Mouse (Mus musculus) embryonic facial prominence, embryonic 11.5 days (tissue): Measurements from ENCODE around the gene Kctd20. TPM values are rescaled to one million over a fixed set of nuclear protein-coding genes. Genes with fewer than 3 reads are reported as not detected.

ENCODE experiments used
- ATAC-seq: fragments of 200-750 bp; cut with Nextera tagmentation; replicated peaks from 2 replicates; pipeline ENCODE4 v1.8.0; 2017; ENCODE audit warnings: low read depth; ENCODE audit not compliant: insufficient number of reproducible peaks, low FRiP score, low TSS enrichment
- DNase-seq: peaks from one replicate; pipeline ENCODE4 v3.0.0-alpha.2; 2015; ENCODE audit warnings: low spot score
- H3K27ac ChIP-seq: fragments of 300-500 bp; sonication (generic); replicated peaks from 2 replicates; pipeline ENCODE4 v1.5.1; 2014; ENCODE audit warnings: mild to moderate bottlenecking, low read depth, low read length, control low read depth
- H3K27me3 ChIP-seq: fragments of 300-500 bp; sonication (generic); 2 replicates; pipeline ENCODE4 v1.6.1; 2014; ENCODE audit warnings: mild to moderate bottlenecking, low read length, moderate library complexity, mixed read lengths; ENCODE audit not compliant: control insufficient read depth, insufficient read depth
- H3K36me3 ChIP-seq: fragments of 300-500 bp; sonication (generic); replicated peaks from 2 replicates; pipeline ENCODE4 v1.6.1; 2014; ENCODE audit warnings: low read depth, mild to moderate bottlenecking, low read length, moderate library complexity, mixed read lengths; ENCODE audit not compliant: control insufficient read depth, insufficient read depth
- H3K4me1 ChIP-seq: fragments of 300-500 bp; sonication (generic); 2 replicates; pipeline ENCODE4 v1.6.1; 2014; ENCODE audit warnings: low read length, mixed read lengths; ENCODE audit not compliant: control insufficient read depth, insufficient read depth
- H3K4me2 ChIP-seq: fragments of 300-500 bp; sonication (generic); 2 replicates; pipeline ENCODE4 v1.6.1; 2014; ENCODE audit warnings: low read depth, mild to moderate bottlenecking, control low read depth, low read length, moderate library complexity
- H3K4me3 ChIP-seq: fragments of 300-500 bp; sonication (generic); 2 replicates; pipeline ENCODE4 v1.5.1; 2014; ENCODE audit warnings: low read depth, low read length, control low read depth
- H3K9ac ChIP-seq: fragments of 300-500 bp; sonication (generic); replicated peaks from 2 replicates; pipeline ENCODE4 v1.6.1; 2014; ENCODE audit warnings: mild to moderate bottlenecking, control low read depth, low read length
- H3K9me3 ChIP-seq: fragments of 300-500 bp; sonication (generic); replicated peaks from 2 replicates; pipeline ENCODE4 v1.6.1; 2016; ENCODE audit warnings: mild to moderate bottlenecking, low read length, inconsistent platforms, mixed read lengths; ENCODE audit not compliant: control insufficient read depth
- WGBS: fragments of 180-500 bp; shearing (Covaris S2); extraction: QIAGEN DNeasy Blood & Tissue Kit; methylation state at CpG from one replicate; pipeline ENCODE4 v1.1.7; 2014; 5-methylcytosine and 5-hydroxymethylcytosine counted together
- polyA plus RNA-seq: library from polyadenylated mRNA; unstranded; fragments of >200 nt; fragmentation: Nextera tagmentation; extraction: Ambion mirVana; gene quantifications from 2 replicates; pipeline ENCODE4 v1.2.1, GENCODE M21; 2014

The Kctd20 gene
- polyA plus RNA-seq, 1 experiment from 2014 or later: 109 TPM

DNA sequence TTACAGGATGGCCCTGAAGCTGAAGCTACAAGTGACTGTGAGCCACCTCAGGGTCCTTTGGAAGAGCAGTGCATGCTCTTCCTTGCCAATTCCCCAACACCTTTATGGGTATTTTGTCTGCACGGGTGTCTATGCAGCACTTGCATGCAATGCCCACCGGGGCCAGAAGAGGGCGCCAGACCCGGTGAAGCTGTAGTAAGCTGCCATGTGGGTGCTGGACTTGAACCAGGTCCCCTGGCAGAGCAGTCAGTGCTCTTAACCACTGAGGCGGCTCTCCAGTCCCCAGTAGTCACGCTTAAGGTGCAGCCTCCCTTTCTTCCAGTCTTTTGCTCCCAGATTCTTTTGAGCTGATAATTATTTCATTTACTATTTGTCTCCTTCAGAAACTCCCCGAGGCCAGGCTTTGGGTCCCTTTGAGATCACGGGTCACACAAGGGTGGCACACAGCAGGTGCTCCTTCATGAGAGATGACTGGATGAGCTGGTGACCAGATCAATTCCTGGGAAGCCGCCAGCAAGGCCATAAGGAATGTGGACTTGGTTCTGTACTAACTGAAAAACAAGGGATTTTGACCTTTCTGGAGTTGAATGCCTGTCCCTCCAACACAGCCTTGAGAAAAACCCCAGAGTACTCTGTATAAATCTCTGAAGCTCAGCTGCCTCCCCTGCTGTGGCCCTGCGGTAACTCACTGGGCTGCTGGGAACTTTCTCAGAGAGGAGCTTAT, 15.0 kb upstream of the Kctd20 start:
- no peak for ATAC-seq
- H3K4me2 ChIP-seq: no peak overlapping the region
- H3K4me1 ChIP-seq: no peaks in the 10 kb centered on the region
- H3K27me3 ChIP-seq: no peaks in the 10 kb centered on the region
- whole genome bisulfite sequencing: 79% methylated on average over 10 of the region's 10 CpGs
- no peaks in the 10 kb centered on the region for H3K36me3 ChIP-seq
- no peaks in the 10 kb centered on the region for H3K9me3 ChIP-seq
- no peak overlapping the region for H3K4me3 ChIP-seq
- H3K9ac ChIP-seq: no peak overlapping the region
- no peak overlapping the region for H3K27ac ChIP-seq
- DNase-seq: no peak

DNA sequence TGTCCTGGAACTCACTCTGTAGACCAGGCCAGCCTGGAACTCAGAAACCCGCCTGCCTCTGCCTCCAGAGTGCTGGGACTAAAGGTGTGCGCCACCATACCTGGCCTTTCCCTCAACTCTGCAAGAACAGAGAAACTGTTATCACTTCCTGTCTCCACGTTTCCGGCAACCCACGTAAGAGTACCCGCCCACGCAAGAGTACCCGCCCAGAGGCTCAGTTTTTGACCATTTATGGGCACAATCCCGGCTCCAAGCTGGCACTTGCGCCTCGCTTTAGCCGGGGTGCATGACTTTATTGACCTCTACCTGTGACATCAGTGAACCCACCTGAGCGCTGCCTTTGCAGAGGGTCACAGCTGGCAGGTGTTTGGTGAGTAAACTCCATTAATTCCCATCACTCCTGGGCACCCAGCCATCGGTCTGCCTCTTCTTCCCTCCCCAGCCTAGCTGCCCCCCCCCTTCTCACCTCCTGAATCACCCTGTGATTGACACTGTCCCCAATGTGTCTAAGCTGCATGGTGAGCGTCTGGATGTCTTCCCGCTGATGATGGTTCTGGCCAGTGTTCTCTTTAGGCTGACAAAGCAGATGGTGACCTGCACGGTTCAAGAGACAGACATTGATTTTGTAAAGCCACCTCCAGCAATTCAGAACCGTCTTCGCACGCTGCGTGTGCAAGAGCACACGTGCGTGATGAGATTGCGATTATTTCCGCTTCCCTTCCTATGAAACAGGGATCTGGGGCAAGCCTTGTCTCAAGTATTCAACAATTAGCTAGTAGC, 10.8 kb upstream of the Kctd20 start:
- Histone ChIP-seq H3K4me3 (no peak overlapping the region), H3K27me3 (no peaks in the 10 kb centered on the region), H3K4me1 (no peaks in the 10 kb centered on the region), H3K4me2 (no peak overlapping the region), H3K9me3 (no peaks in the 10 kb centered on the region), H3K9ac (no peak overlapping the region), H3K36me3 (no peaks in the 10 kb centered on the region), H3K27ac (no peak overlapping the region)
- no peak for DNase-seq
- no peak for ATAC-seq
- WGBS: 94% methylated on average over 25 of the region's 25 CpGs

DNA sequence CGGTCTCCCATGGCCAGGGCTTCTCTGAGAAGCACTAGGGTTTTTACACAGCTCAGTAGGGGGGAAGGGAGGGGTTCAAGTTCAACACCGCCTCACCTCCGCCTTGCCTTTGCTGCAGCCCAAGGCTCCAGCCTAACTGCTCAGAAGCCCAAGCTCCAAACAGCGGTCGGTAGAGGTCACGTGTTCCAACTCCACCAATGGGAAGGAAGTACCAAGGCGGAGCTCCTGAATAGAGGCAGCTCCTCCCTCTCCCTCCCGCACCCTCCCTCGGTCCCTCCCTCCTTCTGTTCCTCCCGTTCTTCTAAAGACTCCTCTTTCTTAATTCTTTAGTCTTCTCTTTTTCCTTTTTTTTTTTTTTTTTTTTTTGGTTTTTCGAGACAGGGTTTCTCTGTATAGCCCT, 9.6 kb upstream of the Kctd20 start:
- H3K4me3 ChIP-seq: no peak overlapping the region
- H3K9ac ChIP-seq: no peak overlapping the region
- no peaks in the 10 kb centered on the region for H3K9me3 ChIP-seq
- ATAC-seq (no peak), DNase-seq (no peak)
- no peak overlapping the region for H3K4me2 ChIP-seq
- WGBS: 80% methylated on average over 10 of the region's 11 CpGs
- no peaks in the 10 kb centered on the region for H3K4me1 ChIP-seq
- no peaks in the 10 kb centered on the region for H3K27me3 ChIP-seq
- no peak overlapping the region for H3K27ac ChIP-seq
- no peaks in the 10 kb centered on the region for H3K36me3 ChIP-seq

DNA sequence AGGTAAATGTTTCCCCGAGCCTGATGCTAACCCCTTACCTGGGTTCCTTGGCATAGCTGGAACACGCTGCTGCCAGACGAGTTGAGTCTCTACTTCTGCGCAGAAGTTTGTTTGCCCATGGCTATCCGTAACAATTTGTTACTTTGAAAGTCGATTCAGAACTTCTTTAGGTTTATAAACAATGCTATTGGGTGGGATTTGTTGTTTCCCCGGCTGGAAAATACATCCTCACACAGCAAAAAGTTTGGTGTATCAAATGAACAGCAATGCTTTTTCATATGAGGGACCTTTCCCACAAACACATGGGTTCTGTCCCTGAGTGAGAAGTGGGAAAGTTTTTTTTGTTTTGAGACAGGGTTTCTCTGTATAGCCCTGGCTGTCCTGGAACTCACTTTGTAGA, 8.0 kb upstream of the Kctd20 start, which contains the start of gene Pxt1:
Gene Pxt1 (minus strand): TSS at position 101 of the 400 bp plus-strand sequence.
- DNase-seq (no peak), ATAC-seq (no peak)
- H3K27me3 ChIP-seq: no peaks in the 10 kb centered on the region
- 87% methylated on average over 7 of the region's 7 CpGs for WGBS
- H3K4me1 ChIP-seq: no peaks in the 10 kb centered on the region
- no peak within 1 kb of the TSS for H3K4me2 ChIP-seq
- no peak within 1 kb of the TSS for H3K27ac ChIP-seq
- H3K4me3 ChIP-seq: no peak within 1 kb of the TSS
- no peaks in the 10 kb centered on the region for H3K36me3 ChIP-seq
- no peaks in the 10 kb centered on the region for H3K9me3 ChIP-seq
- H3K9ac ChIP-seq: no peak within 1 kb of the TSS

DNA sequence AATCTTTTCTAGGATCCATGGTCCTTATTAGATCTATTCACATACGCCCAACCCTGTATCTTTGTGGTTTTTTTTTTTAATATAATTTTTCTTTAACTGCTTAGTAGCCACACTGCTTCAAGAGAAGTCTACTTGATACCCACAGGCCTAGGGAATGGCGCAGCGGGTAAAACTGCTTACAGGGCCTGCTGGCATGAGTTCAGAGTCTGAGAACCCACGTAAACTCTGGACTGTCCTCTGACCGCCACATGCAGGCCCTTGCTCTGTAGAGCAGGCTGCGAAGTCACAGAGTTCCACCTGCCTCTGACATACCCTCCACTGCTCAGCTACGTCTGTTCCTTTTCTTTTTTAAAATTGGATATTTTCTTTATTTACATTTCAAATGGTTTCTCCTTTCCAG, 7.3 kb upstream of the Kctd20 start:
- no peaks in the 10 kb centered on the region for H3K27me3 ChIP-seq
- 92% methylated on average over 7 of the region's 7 CpGs for WGBS
- H3K4me2 ChIP-seq: no peak overlapping the region
- H3K4me3 ChIP-seq: no peak overlapping the region
- H3K9ac ChIP-seq: no peak overlapping the region
- no peaks in the 10 kb centered on the region for H3K36me3 ChIP-seq
- H3K27ac ChIP-seq: no peak overlapping the region
- no peaks in the 10 kb centered on the region for H3K9me3 ChIP-seq
- H3K4me1 ChIP-seq: no peaks in the 10 kb centered on the region
- no peak for DNase-seq
- ATAC-seq: no peak

DNA sequence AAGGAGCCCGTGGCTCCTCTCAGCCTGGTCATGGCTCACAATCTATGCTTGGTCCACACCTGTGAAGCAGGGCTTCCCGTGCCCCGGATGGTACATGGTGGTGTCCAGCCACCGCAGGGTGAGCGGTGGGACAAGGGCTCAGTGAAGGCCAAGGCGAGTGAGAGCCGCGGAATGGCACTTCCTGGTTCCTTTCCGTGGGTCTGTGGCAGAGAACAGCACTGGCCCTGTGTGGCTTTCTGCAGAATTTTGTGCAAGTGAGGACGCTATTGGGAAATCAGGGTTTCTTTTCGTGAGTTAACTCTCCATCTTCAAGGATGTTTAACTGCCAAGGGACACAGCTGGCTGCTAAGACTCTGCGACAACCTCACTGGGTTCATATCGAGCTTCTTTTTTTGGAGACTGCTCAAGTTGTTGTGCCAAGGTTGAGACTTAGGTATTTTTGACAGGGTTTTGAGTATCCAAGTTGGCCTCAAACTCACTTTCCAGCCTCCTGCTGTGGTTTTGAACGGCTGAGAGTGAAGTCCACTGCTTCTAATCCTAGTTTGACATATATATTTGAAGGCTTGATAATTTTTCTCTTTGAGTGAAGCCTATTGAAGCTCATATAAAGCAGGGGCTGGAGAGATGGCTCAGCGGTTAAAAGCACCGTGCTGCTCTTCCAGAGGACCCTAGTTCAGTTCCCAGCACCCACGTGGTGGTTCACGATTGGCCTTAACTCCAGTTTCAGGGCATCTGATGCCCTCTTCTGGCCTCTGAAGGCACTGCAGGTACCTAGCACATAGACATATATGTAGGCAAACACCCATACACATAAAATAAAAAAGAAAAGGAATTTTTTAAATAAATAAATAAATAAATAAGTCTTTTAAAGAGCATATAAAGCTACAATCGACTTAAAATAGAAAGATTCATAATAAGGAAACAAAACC, 4.5 kb upstream of the Kctd20 start:
- H3K27me3 ChIP-seq: no peaks in the 10 kb centered on the region
- WGBS: 92% methylated on average over 19 of the region's 19 CpGs
- ATAC-seq (no peak), DNase-seq (no peak)
- H3K27ac ChIP-seq: no peak overlapping the region
- H3K4me1 ChIP-seq: peaks cover 3% of the 10 kb centered on the region
- H3K4me2 ChIP-seq: no peak overlapping the region
- no peak overlapping the region for H3K9ac ChIP-seq
- no peak overlapping the region for H3K4me3 ChIP-seq
- no peaks in the 10 kb centered on the region for H3K9me3 ChIP-seq
- H3K36me3 ChIP-seq: no peaks in the 10 kb centered on the region

DNA sequence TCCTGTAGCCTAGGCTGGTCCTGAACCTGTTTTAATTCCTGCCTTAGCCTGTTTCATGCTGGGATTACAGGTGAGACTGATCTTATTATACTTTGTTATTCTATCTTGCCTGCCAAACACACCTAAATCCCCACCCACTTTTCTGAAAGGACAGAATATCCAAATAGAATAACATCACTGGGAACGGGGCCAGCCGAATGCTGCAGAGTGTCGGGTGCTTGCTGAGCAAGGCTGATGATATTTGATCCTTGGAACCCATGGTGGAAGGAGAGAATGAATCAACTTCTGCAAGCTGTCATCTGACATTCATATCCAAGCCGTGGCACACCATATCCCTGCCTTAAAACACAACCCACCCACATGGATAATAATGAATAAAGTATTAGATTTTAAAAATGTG, 3.1 kb upstream of the Kctd20 start:
- WGBS: 57% methylated on average over 4 of the region's 4 CpGs
- H3K4me2 ChIP-seq: no peak overlapping the region
- no peaks in the 10 kb centered on the region for H3K36me3 ChIP-seq
- no peak overlapping the region for H3K9ac ChIP-seq
- H3K27me3 ChIP-seq: no peaks in the 10 kb centered on the region
- peaks cover 3% of the 10 kb centered on the region for H3K4me1 ChIP-seq
- H3K4me3 ChIP-seq: no peak overlapping the region
- DNase-seq: no peak
- ATAC-seq: no peak
- no peak overlapping the region for H3K27ac ChIP-seq
- no peaks in the 10 kb centered on the region for H3K9me3 ChIP-seq
